Mouse (Mus musculus): ENCODE data around the gene Ccdc124.

- no peak for TF ChIP-seq CTCF (IDR thresholded peaks at IDR 0.05; ENCODE audit: borderline replicate concordance, extremely low read depth, insufficient read depth, insufficient read length)
- no peak for TF ChIP-seq POLR2A (IDR thresholded peaks at IDR 0.05; ENCODE audit: borderline replicate concordance, extremely low read depth, insufficient read depth, insufficient read length, poor library complexity, severe bottlenecking)
These were observed 29.8 kb downstream of the Ccdc124 start for GRCm38 (mm10) chr8:70843941-70844340.
